Mouse (Mus musculus) CD4-positive, CD25-positive, alpha-beta regulatory T cell, adult 4 months (primary cell): ENCODE data around the gene Plet1. TPM values are rescaled to one million over a fixed set of nuclear protein-coding genes. Genes with fewer than 3 reads are reported as not detected.
A peak's percentile ranks its signal among the peaks of the same experiment; 100 is the strongest.

Experiments used
- ATAC-seq: one replicate; pipeline ENCODE4 v1.8.0; 2017
- polyA plus RNA-seq, 2 experiments: library from polyadenylated mRNA; unstranded; fragments of 100-300 nt; shearing (Covaris generic); gene quantifications; one replicate each; pipeline ENCODE4 v1.2.1; 2017

Plet1 gene
- polyA plus RNA-seq, 2 experiments from 2014 or later, result 0.48 TPM; not detected in 1

DNA sequence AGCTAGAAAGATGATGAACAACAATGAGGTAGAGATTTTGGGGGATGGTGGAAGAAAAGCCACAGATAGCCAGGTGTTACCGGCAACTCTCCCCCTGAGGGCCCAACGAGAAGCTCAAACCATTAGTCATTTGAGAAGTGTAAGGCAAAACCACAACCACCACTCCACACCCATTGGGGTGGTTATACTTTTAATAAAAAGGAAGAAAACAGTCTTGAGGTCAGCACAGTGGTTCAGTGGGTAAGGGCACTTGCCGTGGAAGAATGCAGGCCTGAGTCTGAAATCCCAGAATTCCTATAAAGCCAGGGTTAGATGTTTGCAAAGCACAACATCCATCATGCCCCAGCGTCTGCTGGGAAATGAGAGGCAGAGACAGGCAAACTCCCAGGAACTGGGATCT, 43.0 kb downstream of the Plet1 start:
- ATAC-seq, result peak; percentile 52

DNA sequence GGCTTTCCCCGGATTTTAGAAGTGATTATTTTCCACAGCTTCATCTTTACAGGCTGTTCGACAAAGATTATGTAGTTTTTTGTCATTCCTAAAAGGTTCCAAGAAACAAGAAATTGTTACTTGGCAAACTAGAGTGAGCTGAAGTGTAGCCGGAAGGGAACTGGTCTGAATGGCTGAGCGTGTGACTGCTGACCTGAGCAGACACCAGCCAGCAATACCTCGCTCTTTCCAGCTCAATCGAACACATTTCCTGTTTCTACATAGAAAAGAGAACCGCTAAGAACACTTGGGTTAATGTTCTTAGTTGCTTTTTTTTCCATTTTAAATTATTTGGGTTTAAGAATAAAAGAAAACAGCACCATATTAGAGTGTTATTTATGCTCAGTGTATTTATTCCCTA, 45.8 kb downstream of the Plet1 start:
- no peak for ATAC-seq

- no peak for ATAC-seq
Measured at GRCm38 (mm10) chr9:50542401-50542800, 48.1 kb downstream of the Plet1 start.

- ATAC-seq, result peak; percentile 82
Measured at GRCm38 (mm10) chr9:50547859-50548478, 53.6 kb downstream of the Plet1 start.

GRCm38 (mm10) chr9:50548936-50549335, 54.6 kb downstream of the Plet1 start:
- ATAC-seq, result no peak

DNA sequence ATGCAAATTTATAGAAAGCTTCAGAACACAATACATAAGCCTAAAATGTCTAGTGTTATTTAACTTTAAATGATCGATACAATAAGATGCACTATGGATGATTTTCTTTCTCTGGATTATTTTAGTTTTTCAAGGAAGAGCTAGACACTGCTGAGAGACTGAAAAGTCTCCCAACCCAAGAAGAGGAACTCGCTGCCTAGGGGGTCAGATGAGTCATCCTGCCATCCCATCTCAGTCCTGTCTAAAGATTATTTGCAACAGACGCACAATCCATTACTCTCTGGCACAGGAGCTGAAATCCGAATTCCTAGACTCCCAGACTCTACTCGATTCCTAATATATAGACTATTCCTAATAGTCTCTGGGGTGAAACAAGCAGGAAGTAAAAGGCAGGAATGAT, 57.9 kb downstream of the Plet1 start:
- no peak for ATAC-seq

- ATAC-seq, result no peak
Measured at GRCm38 (mm10) chr9:50553547-50553946, 59.2 kb downstream of the Plet1 start.

DNA sequence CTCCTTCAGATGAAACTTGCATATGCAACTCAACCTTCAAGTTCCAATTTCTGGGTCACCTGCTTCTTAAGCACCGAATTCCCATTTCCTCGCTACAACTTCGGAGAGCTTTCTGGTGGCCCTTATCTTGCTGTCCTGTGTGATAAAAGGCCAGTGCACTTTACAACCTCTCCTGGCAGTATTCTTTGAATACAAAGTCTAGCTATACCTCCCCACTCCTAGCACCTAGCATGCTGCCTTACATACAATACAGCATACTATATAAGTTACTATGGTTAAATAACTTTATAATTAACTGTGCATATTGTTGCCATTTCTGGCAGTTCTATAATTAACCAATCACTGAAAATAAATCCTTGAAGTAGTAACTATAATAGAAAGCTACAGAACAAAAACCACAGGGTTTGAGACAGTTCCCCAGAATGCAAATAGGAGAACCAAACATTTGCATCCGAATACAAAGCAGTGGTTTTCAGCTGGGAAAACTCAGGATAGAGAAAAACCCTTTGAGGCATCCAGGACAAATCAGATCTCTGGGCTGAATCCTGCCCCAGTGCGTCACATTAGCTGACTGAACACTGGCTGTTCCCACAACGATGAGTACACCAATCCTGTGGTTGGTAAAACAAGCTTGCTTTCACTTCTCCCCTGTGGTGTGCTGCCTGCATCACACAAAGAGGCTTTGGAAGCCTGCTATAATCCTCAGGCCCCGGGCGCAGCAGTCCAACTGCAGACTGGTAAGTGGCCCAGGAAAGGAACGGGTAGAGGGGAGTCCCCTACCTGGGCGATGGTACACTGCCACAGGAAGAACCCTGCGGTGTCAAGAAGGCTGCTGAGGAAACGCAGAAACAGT, 60.1 kb downstream of the Plet1 start, which contains the start of gene Il18:
Il18 (plus strand) TSS at position 587 of the 853 bp plus-strand sequence.
- ATAC-seq, result peak; percentile 98

DNA sequence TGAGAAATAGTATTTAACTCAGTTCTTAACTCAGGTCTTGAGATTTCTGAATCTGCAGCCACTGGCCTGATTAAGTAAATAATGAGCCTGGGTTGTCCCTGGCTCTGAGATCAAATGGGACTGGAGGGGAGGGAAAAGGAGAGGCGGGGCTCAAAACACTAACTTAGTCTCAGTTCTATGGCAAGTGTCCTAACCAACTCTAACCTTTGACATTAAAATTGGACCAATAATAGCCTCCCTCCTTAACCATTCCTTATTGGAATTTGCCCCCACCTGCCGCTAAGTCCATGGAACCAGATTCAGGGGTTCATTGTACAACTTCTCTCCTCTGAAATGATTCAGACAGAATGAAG, 60.7 kb downstream of the Plet1 start, which contains the start of gene Bco2:
Bco2 (minus strand) TSS at position 88 of the 353 bp plus-strand sequence.
- no peak for ATAC-seq

Other genes starting within 250 kb of the Plet1 start
- 100 to 1,000 TPM; 144 to 743 TPM for gene Rpl10-ps3, start 149.6 kb upstream of the Plet1 start, polyA plus RNA-seq
- 100 to 1,000 TPM; 104 to 120 TPM for gene Pts, start 34.2 kb downstream of the Plet1 start, polyA plus RNA-seq
- gene Il18, start 60.3 kb downstream of the Plet1 start, polyA plus RNA-seq, result 1 to 10 TPM; 6.1 to 7.4 TPM
- gene Bco2, start 60.7 kb downstream of the Plet1 start, polyA plus RNA-seq, result 1 to 10 TPM in 1 of 2 experiments, under 1 TPM in 1; 0.15 to 2.1 TPM
- gene Tex12, start 66.8 kb downstream of the Plet1 start, polyA plus RNA-seq, result not detected
- 100 to 1,000 TPM; 152 to 183 TPM for gene Sdhd, start 109.3 kb downstream of the Plet1 start, polyA plus RNA-seq
- gene Timm8b, start 109.4 kb downstream of the Plet1 start, polyA plus RNA-seq, result 100 to 1,000 TPM in 1 of 2 experiments, 10 to 100 TPM in 1; 82.9 to 101 TPM
- under 1 TPM; 0.38 to 0.56 TPM for gene Pih1d2, start 122.8 kb downstream of the Plet1 start, polyA plus RNA-seq
- 10 to 100 TPM; 15.1 to 17.0 TPM for gene Nkapd1, start 122.9 kb downstream of the Plet1 start, polyA plus RNA-seq
- 10 to 100 TPM; 13.4 to 13.6 TPM for gene Dlat, start 165.3 kb downstream of the Plet1 start, polyA plus RNA-seq
- gene Dixdc1, start 245.0 kb downstream of the Plet1 start, polyA plus RNA-seq, result under 1 TPM in 1 of 2 experiments, not detected in 1; 0.19 TPM